Mouse (Mus musculus): ENCODE measurements around the gene BC025920. TPM values are rescaled to one million over a fixed set of nuclear protein-coding genes. Genes with fewer than 3 reads are reported as not detected.
A peak's percentile ranks its signal among the peaks of the same experiment; 100 is the strongest.

BC025920 gene
- polyA plus RNA-seq, 1 experiment from 2014 or later = 3.1 TPM

- under 1% methylated on average over 30 of the region's 30 CpGs for WGBS
- Histone ChIP-seq H3K4me2 (replicated peaks) (peak overlapping the region; percentile 72), H3K9me3 (no peaks in the 10 kb centered on the region), H3K36me3 (no peaks in the 10 kb centered on the region), H3K27ac (replicated peaks) (peak overlapping the region; percentile 17; the same call in 1 of the 2 replicates), H3K9ac (replicated peaks) (peak overlapping the region; percentile 68), H3K4me1 (peaks cover 53% of the 10 kb centered on the region), H3K4me3 (peak overlapping the region; percentile 64), H3K27me3 (peaks cover 50% of the 10 kb centered on the region)
- ATAC-seq (replicated peaks) = no peak
Measured at GRCm38 (mm10) chr10:81575208-81575631, 30.9 kb upstream of the BC025920 start.

- peak overlapping the region; percentile 64 for H3K4me3 ChIP-seq
- 2% methylated on average over 6 of the region's 6 CpGs for WGBS
- H3K27ac ChIP-seq (replicated peaks) = no peak overlapping the region
- H3K36me3 ChIP-seq = no peaks in the 10 kb centered on the region
- H3K27me3 ChIP-seq = peaks cover 51% of the 10 kb centered on the region
- H3K9ac ChIP-seq (replicated peaks) = peak overlapping the region; percentile 68
- no peak for ATAC-seq (replicated peaks)
- peaks cover 48% of the 10 kb centered on the region for H3K4me1 ChIP-seq
- H3K4me2 ChIP-seq (replicated peaks) = peak overlapping the region; percentile 72
- H3K9me3 ChIP-seq = no peaks in the 10 kb centered on the region
Measured at GRCm38 (mm10) chr10:81575695-81576094, 30.4 kb upstream of the BC025920 start.

- ATAC-seq (replicated peaks) = no peak
- Histone ChIP-seq H3K4me1 (peaks cover 14% of the 10 kb centered on the region), H3K9me3 (no peaks in the 10 kb centered on the region), H3K27me3 (peaks cover 34% of the 10 kb centered on the region), H3K27ac (replicated peaks) (no peak overlapping the region), H3K4me2 (replicated peaks) (no peak overlapping the region), H3K36me3 (no peaks in the 10 kb centered on the region), H3K9ac (replicated peaks) (no peak overlapping the region), H3K4me3 (no peak overlapping the region)
- WGBS = 53% methylated on average over 4 of the region's 4 CpGs
Measured at GRCm38 (mm10) chr10:81579967-81580366, 26.1 kb upstream of the BC025920 start.

- no peaks in the 10 kb centered on the region for H3K36me3 ChIP-seq
- ATAC-seq (replicated peaks) = no peak
- H3K9me3 ChIP-seq = no peaks in the 10 kb centered on the region
- no peak overlapping the region for H3K9ac ChIP-seq (replicated peaks)
- 63% methylated on average over 25 of the region's 25 CpGs for WGBS
- H3K4me2 ChIP-seq (replicated peaks) = no peak overlapping the region
- H3K27me3 ChIP-seq = peaks cover 34% of the 10 kb centered on the region
- H3K27ac ChIP-seq (replicated peaks) = no peak overlapping the region
- peaks cover 8% of the 10 kb centered on the region for H3K4me1 ChIP-seq
- no peak overlapping the region for H3K4me3 ChIP-seq
Measured at GRCm38 (mm10) chr10:81580441-81581070, 25.5 kb upstream of the BC025920 start.

GRCm38 (mm10) chr10:81583347-81583746 is 22.7 kb upstream of the BC025920 start:
- Histone ChIP-seq H3K9me3 (no peaks in the 10 kb centered on the region), H3K27me3 (peaks cover 16% of the 10 kb centered on the region; the same call in 1 of the 2 replicates), H3K27ac (replicated peaks) (no peak overlapping the region), H3K9ac (replicated peaks) (no peak overlapping the region), H3K4me3 (no peak overlapping the region), H3K4me2 (replicated peaks) (no peak overlapping the region), H3K4me1 (no peaks in the 10 kb centered on the region), H3K36me3 (no peaks in the 10 kb centered on the region; the same call in 1 of the 2 replicates)
- no peak for ATAC-seq (replicated peaks)
- WGBS = 56% methylated on average over 6 of the region's 6 CpGs

GRCm38 (mm10) chr10:81588739-81589138 is 17.3 kb upstream of the BC025920 start:
- 55% methylated on average over 7 of the region's 7 CpGs for WGBS
- no peak overlapping the region for H3K4me2 ChIP-seq (replicated peaks)
- no peaks in the 10 kb centered on the region for H3K4me1 ChIP-seq
- H3K27me3 ChIP-seq = peaks cover 4% of the 10 kb centered on the region; the same call in 1 of the 2 replicates
- H3K4me3 ChIP-seq = no peak overlapping the region
- no peak for ATAC-seq (replicated peaks)
- no peaks in the 10 kb centered on the region for H3K9me3 ChIP-seq
- H3K27ac ChIP-seq (replicated peaks) = no peak overlapping the region
- peaks cover 2% of the 10 kb centered on the region; the same call in 1 of the 2 replicates for H3K36me3 ChIP-seq
- H3K9ac ChIP-seq (replicated peaks) = no peak overlapping the region

- peaks cover 28% of the 10 kb centered on the region for H3K27me3 ChIP-seq
Measured at GRCm38 (mm10) chr10:81591846-81592245, 14.2 kb upstream of the BC025920 start.

GRCm38 (mm10) chr10:81592631-81593030 is 13.4 kb upstream of the BC025920 start:
- Histone ChIP-seq H3K9me3 (no peaks in the 10 kb centered on the region), H3K27me3 (peaks cover 28% of the 10 kb centered on the region), H3K4me2 (replicated peaks) (no peak overlapping the region), H3K4me1 (peaks cover 25% of the 10 kb centered on the region), H3K27ac (replicated peaks) (no peak overlapping the region), H3K4me3 (no peak overlapping the region), H3K36me3 (peaks cover 2% of the 10 kb centered on the region; the same call in 1 of the 2 replicates), H3K9ac (replicated peaks) (no peak overlapping the region)
- no peak for ATAC-seq (replicated peaks)
- 87% methylated on average over 7 of the region's 7 CpGs for WGBS

More at GRCm38 (mm10) chr10:81591846-81592245, 14.2 kb upstream of the BC025920 start:
- H3K9ac ChIP-seq (replicated peaks) = no peak overlapping the region
- H3K27ac ChIP-seq (replicated peaks) = no peak overlapping the region
- no peak overlapping the region for H3K4me2 ChIP-seq (replicated peaks)
- peaks cover 2% of the 10 kb centered on the region; the same call in 1 of the 2 replicates for H3K36me3 ChIP-seq
- ATAC-seq (replicated peaks) = no peak
- no peak overlapping the region for H3K4me3 ChIP-seq
- H3K9me3 ChIP-seq = no peaks in the 10 kb centered on the region
- peaks cover 17% of the 10 kb centered on the region for H3K4me1 ChIP-seq
- 66% methylated on average over 9 of the region's 9 CpGs for WGBS

- H3K4me3 ChIP-seq = no peak overlapping the region
- H3K4me2 ChIP-seq (replicated peaks) = no peak overlapping the region
- H3K36me3 ChIP-seq = peaks cover 2% of the 10 kb centered on the region; the same call in 1 of the 2 replicates
- H3K4me1 ChIP-seq = peaks cover 29% of the 10 kb centered on the region
- WGBS = 73% methylated on average over 4 of the region's 4 CpGs
- no peak for ATAC-seq (replicated peaks)
- no peak overlapping the region for H3K9ac ChIP-seq (replicated peaks)
- H3K27me3 ChIP-seq = peaks cover 34% of the 10 kb centered on the region
- H3K27ac ChIP-seq (replicated peaks) = no peak overlapping the region
- no peaks in the 10 kb centered on the region for H3K9me3 ChIP-seq
Measured at GRCm38 (mm10) chr10:81593223-81593622, 12.8 kb upstream of the BC025920 start.

GRCm38 (mm10) chr10:81593935-81594334 is 12.1 kb upstream of the BC025920 start:
- Histone ChIP-seq H3K9ac (replicated peaks) (no peak overlapping the region), H3K9me3 (no peaks in the 10 kb centered on the region), H3K4me3 (no peak overlapping the region), H3K27ac (replicated peaks) (no peak overlapping the region), H3K27me3 (peaks cover 34% of the 10 kb centered on the region), H3K4me2 (replicated peaks) (no peak overlapping the region), H3K36me3 (no peaks in the 10 kb centered on the region), H3K4me1 (peaks cover 29% of the 10 kb centered on the region)
- no peak for ATAC-seq (replicated peaks)
- 73% methylated on average over 18 of the region's 18 CpGs for WGBS

- Histone ChIP-seq H3K4me2 (replicated peaks) (no peak overlapping the region), H3K4me3 (no peak overlapping the region), H3K36me3 (no peaks in the 10 kb centered on the region), H3K9me3 (no peaks in the 10 kb centered on the region), H3K9ac (replicated peaks) (no peak overlapping the region), H3K27ac (replicated peaks) (no peak overlapping the region), H3K27me3 (peaks cover 41% of the 10 kb centered on the region), H3K4me1 (peaks cover 31% of the 10 kb centered on the region)
- 31% methylated on average over 5 of the region's 5 CpGs for WGBS
- no peak for ATAC-seq (replicated peaks)
Measured at GRCm38 (mm10) chr10:81595599-81595998, 10.5 kb upstream of the BC025920 start.

GRCm38 (mm10) chr10:81596611-81597010 is 9.5 kb upstream of the BC025920 start:
- peak overlapping the region; percentile 19; the same call in 1 of the 2 replicates for H3K9ac ChIP-seq (replicated peaks)
- no peaks in the 10 kb centered on the region for H3K9me3 ChIP-seq
- ATAC-seq (replicated peaks) = no peak
- H3K4me1 ChIP-seq = peaks cover 39% of the 10 kb centered on the region
- WGBS = 0% methylated on average over 10 of the region's 10 CpGs
- peaks cover 41% of the 10 kb centered on the region for H3K27me3 ChIP-seq
- H3K4me2 ChIP-seq (replicated peaks) = peak overlapping the region; percentile 33
- H3K4me3 ChIP-seq = no peak overlapping the region; the same call in 1 of the 2 replicates
- H3K36me3 ChIP-seq = no peaks in the 10 kb centered on the region
- H3K27ac ChIP-seq (replicated peaks) = peak overlapping the region; percentile 39; the same call in 1 of the 2 replicates

Measured in forebrain, embryonic 15.5 days (tissue).